Mouse (Mus musculus) E14TG2a.4 (cell line): Measurements from ENCODE around the gene Lkaaear1.

ENCODE experiments used
- H3K27me3 ChIP-seq: 2 replicates; pipeline ENCODE4 v1.6.1; 2014; ENCODE audit warnings: low read length, control low read depth; ENCODE audit not compliant: insufficient read depth
- H3K36me3 ChIP-seq: 2 replicates; pipeline ENCODE4 v1.6.1; 2014; ENCODE audit warnings: low read length, control low read depth; ENCODE audit not compliant: insufficient read depth
- H3K4me1 ChIP-seq: replicated peaks from 2 replicates; pipeline ENCODE4 v1.6.1; 2014; ENCODE audit warnings: low read depth, low read length, control low read depth
- H3K4me3 ChIP-seq: replicated peaks from 2 replicates; pipeline ENCODE4 v1.5.1; 2014; ENCODE audit warnings: mild to moderate bottlenecking, low read length
- H3K9me3 ChIP-seq: 2 replicates; pipeline ENCODE4 v1.6.1; 2014; ENCODE audit warnings: low read length, control low read depth
- CTCF ChIP-seq: conservative IDR thresholded peaks from 2 replicates; pipeline ENCODE4 v1.5.1; 2014; ENCODE audit warnings: low read length
- NANOG ChIP-seq: IDR thresholded peaks from 2 replicates; pipeline ENCODE4 v1.6.1; 2014; ENCODE audit warnings: borderline replicate concordance, low read length, mixed read lengths
- POU5F1 ChIP-seq: IDR thresholded peaks from 2 replicates; pipeline ENCODE4 v1.6.1; 2014; ENCODE audit warnings: low read length, borderline replicate concordance

Lkaaear1 gene

DNA sequence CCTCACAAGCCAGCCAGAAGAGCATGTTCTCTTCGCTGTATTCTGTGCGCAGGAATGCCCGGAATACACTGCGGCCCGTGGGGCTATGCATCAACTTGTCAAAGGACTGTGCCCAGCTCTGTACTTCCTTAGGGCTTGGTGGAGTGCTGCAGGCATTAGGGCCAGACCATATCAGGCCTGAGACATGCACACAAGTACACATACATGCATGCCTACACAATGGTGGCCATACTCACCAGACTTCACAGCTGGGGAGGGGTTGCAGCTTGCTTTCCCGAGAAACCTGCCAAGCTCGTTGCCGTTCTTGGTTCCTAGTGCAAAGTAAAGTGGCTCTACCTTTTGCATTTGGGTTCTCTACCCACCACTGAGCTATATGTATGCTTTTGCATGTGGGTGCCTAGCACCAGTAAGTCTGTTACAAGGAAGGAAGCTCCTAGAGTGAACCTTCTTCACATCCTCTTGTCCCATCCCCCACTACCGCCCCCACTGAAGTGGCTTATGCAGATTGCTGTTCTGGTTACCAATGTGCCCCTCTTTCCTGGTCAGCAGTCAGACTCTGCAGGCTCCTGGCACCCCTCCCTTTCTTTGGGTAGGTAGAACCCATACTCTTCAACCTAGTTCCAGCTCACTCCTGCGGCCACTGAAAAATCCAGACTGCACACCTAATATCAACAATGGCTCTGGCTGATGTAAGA, 8.6 kb downstream of the Lkaaear1 start:
- TF ChIP-seq NANOG (no peak), POU5F1 (no peak), CTCF (no peak)
- no peak overlapping the region for H3K4me3 ChIP-seq
- H3K9me3 ChIP-seq, result no peaks in the 10 kb centered on the region
- peaks cover 76% of the 10 kb centered on the region for H3K36me3 ChIP-seq
- H3K4me1 ChIP-seq, result peaks cover 46% of the 10 kb centered on the region
- H3K27me3 ChIP-seq, result peaks cover 23% of the 10 kb centered on the region

DNA sequence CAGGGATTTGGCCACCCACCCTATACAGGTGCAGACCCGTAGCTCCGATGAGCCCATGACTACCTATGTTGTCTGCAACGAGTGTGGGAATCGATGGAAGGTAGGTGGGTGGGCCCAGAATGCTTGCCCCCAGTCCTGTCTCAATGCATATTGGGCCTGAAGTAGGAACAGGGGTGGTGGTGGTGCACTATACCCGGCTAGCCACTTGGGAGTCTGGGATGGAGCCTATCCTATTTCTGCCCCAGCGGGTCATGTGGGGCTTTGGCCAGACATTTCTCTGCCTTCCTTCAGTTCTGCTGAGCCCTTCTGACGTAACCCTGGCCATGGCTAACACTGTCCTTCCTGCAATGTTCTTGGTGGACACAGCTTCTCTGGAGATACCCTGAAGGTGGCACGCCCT, 10.7 kb downstream of the Lkaaear1 start:
- Histone ChIP-seq H3K9me3 (no peaks in the 10 kb centered on the region), H3K27me3 (peaks cover 21% of the 10 kb centered on the region), H3K4me1 (peaks cover 30% of the 10 kb centered on the region), H3K4me3 (no peak overlapping the region), H3K36me3 (peaks cover 83% of the 10 kb centered on the region)
- TF ChIP-seq NANOG (no peak), POU5F1 (no peak), CTCF (no peak)

DNA sequence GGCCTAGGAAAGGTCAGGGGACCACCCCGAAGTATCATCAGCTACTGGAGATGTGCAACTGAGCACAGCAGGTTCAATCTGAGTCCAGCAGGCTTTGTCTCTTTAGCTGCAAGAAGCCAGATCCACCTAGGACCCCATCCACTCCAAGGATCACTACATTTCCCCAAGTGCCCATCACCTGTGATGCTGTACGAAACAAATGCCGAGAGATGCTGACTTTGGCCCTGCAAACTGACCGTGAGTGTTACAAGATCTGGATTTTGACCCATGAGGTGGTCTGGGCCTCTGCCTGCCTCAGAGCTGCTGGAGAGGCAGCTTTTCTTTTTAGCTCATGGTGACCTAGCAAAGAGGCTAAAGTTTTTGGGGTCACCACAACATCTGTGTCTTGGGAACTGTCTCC, 12.6 kb downstream of the Lkaaear1 start:
- Histone ChIP-seq H3K27me3 (peaks cover 30% of the 10 kb centered on the region), H3K4me3 (no peak overlapping the region), H3K36me3 (peaks cover 66% of the 10 kb centered on the region), H3K4me1 (peaks cover 24% of the 10 kb centered on the region), H3K9me3 (no peaks in the 10 kb centered on the region)
- TF ChIP-seq CTCF (no peak), NANOG (no peak), POU5F1 (no peak)

DNA sequence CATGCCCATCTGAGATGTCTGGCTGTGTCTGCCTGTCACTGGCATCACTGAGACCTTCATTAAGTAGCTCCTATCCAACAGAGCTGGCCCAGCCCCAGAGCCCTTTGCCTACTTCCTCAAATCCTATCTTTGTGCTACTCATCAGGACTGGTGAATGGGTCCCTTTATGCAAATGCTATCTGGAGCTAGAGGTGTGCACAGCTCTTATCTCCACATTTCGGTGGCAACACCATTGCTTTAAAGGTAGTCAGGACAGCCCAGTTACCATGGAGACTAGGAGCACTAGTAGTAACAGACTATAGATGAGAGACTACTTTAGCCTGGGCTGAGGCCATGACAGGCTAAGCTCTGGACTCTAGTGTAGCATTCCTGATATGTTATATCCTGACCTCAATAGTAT, 13.5 kb downstream of the Lkaaear1 start:
- Histone ChIP-seq H3K4me1 (peaks cover 19% of the 10 kb centered on the region), H3K4me3 (no peak overlapping the region), H3K27me3 (peaks cover 34% of the 10 kb centered on the region), H3K36me3 (peaks cover 56% of the 10 kb centered on the region), H3K9me3 (no peaks in the 10 kb centered on the region)
- TF ChIP-seq POU5F1, result no peak
- no peak for TF ChIP-seq CTCF
- TF ChIP-seq NANOG, result no peak

DNA sequence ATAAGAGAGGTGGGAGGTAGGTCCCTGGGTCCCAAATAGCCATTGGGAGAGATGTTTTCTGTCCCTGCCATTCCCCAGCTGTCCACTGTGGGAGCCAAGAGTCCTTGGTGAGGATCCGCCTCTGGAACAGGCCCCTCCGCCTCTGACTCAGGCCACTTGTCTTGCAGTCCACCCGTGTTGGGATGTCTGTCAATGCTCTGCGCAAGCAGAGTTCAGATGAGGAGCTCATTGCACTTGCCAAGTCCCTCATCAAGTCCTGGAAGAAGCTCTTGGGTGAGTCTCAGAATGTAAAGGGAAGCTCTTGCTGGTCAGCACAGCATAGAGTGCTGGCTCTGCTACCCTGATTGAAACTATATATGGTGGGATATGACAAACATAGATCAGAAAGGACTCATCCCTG, 14.9 kb downstream of the Lkaaear1 start:
- H3K4me1 ChIP-seq, result peaks cover 21% of the 10 kb centered on the region
- TF ChIP-seq NANOG, result no peak
- no peak for TF ChIP-seq POU5F1
- TF ChIP-seq CTCF, result no peak
- no peaks in the 10 kb centered on the region for H3K9me3 ChIP-seq
- H3K36me3 ChIP-seq, result peaks cover 43% of the 10 kb centered on the region
- no peak overlapping the region for H3K4me3 ChIP-seq
- H3K27me3 ChIP-seq, result peaks cover 34% of the 10 kb centered on the region

DNA sequence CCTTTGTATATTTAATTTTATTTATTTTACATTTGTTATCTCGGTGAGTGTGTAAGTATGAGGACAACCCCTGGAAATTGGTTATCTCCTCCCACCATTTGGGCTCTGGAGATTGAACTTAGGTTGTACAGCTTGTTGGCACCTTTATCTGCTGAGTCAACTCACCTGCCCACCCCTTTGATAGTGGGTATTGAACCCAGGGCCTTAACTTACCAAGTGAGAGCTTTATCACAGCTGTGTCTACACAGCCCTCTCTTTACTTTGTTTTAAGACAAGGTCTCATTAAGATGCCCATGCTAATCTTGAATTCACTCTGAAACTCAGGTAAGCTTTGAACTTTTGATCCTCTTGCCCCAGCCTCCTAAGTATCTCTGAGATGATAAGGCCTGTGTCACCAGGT, 16.3 kb downstream of the Lkaaear1 start:
- H3K9me3 ChIP-seq, result no peaks in the 10 kb centered on the region
- TF ChIP-seq CTCF, result no peak
- no peak for TF ChIP-seq POU5F1
- TF ChIP-seq NANOG, result no peak
- peaks cover 34% of the 10 kb centered on the region for H3K27me3 ChIP-seq
- peaks cover 34% of the 10 kb centered on the region for H3K4me1 ChIP-seq
- H3K4me3 ChIP-seq, result no peak overlapping the region
- H3K36me3 ChIP-seq, result peaks cover 29% of the 10 kb centered on the region; the same call in 1 of the 2 replicates

DNA sequence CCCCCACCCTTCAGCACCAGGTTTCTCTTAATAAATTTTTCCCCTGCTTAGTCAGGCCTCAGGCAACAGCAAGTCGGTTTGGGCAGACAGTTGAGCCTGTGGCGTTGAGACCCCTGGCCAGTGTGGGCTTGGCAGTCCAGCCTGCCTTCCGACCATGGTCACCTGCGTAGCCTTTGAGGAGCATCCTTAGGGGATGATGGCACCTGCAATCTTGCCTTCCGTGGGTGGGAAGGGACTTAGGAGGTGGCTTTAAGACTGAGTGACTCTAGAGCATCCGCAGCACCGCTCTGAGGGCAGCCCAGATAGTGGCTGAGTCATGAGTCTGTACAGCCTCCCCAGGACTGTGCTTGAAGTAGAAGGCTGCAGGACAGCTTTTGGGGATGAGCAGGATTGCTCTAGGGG, 17.5 kb downstream of the Lkaaear1 start:
- peaks cover 17% of the 10 kb centered on the region; the same call in 1 of the 2 replicates for H3K36me3 ChIP-seq
- peak overlapping the region; percentile 84 for H3K4me3 ChIP-seq
- H3K27me3 ChIP-seq, result peaks cover 34% of the 10 kb centered on the region
- no peaks in the 10 kb centered on the region for H3K9me3 ChIP-seq
- TF ChIP-seq POU5F1 (no peak), NANOG (no peak), CTCF (no peak)
- peaks cover 46% of the 10 kb centered on the region for H3K4me1 ChIP-seq

DNA sequence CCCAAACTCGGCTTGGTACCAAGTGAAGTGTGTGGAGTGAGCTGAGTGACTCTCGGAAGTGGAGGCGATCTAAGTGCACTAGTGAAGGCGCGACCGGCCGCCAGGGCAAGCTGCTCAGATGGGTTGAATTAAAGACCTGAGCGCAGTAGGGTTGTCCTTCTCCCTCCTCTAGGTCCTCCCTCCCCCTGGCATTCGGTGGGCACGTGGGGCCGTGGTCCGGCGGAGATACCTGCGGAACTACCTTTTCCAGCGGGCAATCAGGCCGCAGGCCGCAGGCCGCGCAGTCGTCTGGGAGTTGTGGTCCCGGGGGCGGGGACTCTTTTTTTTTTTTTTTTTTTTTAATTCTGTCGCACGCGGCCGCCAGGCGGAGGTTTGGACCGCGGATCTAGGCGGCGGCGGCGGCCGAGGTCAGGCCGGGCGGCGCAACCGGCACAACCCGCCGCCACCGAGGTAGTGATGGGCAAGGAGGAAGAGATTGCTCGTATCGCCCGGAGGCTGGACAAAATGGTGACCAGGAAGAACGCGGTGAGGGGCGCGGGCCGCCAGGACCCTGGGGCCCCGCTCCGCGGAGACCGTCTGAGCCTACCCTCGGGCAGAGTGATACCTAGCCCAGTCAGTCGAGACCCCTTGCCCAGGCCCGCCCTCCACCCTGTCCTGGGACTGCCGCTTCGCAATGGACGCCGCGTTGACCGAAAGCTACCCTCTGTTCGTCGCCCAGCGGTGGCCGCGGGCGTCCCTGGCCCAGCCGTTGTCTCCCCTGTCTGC, 18.1 kb downstream of the Lkaaear1 start, which contains the start of gene Tcea2:
TSS of gene Tcea2 (plus strand) at position 360 of the 765 bp plus-strand sequence.
- Histone ChIP-seq H3K27me3 (peaks cover 34% of the 10 kb centered on the region), H3K4me1 (peaks cover 52% of the 10 kb centered on the region), H3K4me3 (peak within 1 kb of the TSS; percentile 84), H3K9me3 (no peaks in the 10 kb centered on the region), H3K36me3 (peaks cover 11% of the 10 kb centered on the region; the same call in 1 of the 2 replicates)
- no peak for TF ChIP-seq NANOG
- no peak for TF ChIP-seq POU5F1
- no peak for TF ChIP-seq CTCF
